ENCODE assay signal across 30 mouse cellular contexts in the genomic region with DNA sequence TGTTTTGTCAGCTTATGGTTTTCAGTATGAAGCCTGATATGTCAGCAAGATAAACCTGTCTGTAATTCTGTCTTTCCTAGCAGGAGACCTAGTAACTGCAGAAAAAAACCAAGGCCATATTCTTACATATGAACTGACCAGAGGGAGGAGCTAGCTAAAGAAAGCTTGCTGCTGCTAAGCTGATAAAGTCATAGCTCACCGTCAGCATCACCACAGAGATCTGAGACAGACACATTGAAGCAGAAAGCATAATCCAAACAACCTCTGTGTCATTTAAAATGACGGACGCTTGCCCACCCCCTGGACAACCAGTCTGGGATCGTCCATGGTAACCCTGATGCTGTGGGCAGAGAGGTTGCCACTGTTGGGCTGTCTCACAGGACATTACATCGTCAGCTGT. TPM values are rescaled to one million over a fixed set of nuclear protein-coding genes. Genes with fewer than 3 reads are reported as not detected.
DNase-seq lines count a peak whose midpoint lies in the region; ATAC-seq and TF ChIP-seq lines count a peak whose summit lies in the region.
"Had no signal": no experiment of that assay in that cellular context is flagged by ENCODE, and none has a peak within 500 bp of the region (broad histone marks: within the 10 kb centered on the region; RNA-seq: fewer than 3 reads in every experiment).

No protein-coding gene starts in this region.

- H3K4me2 ChIP-seq in liver, embryonic 12.5 days, result no peak overlapping the region
- H3K4me2 ChIP-seq in liver, postnatal 0 days (ENCODE audit: low read depth, low read length), result no peak overlapping the region
- H3K4me2 ChIP-seq: embryonic facial prominence, embryonic 15.5 days; forebrain, embryonic 15.5 days; lung, embryonic 14.5 days; midbrain, embryonic 12.5 days had no signal

- H3K9me3 ChIP-seq in liver, embryonic 12.5 days (replicated peaks), result no peaks in the 10 kb centered on the region
- H3K9me3 ChIP-seq in liver, postnatal 0 days (ENCODE audit: low read length), result no peaks in the 10 kb centered on the region
- H3K9me3 ChIP-seq: embryonic facial prominence, embryonic 10.5 days; embryonic facial prominence, embryonic 15.5 days; forebrain, embryonic 10.5 days; forebrain, embryonic 15.5 days; midbrain, embryonic 12.5 days had no signal

- H3K9ac ChIP-seq in liver, embryonic 12.5 days, result no peak overlapping the region
- H3K9ac ChIP-seq in liver, postnatal 0 days (replicated peaks), result no peak overlapping the region
- H3K9ac ChIP-seq: embryonic facial prominence, embryonic 15.5 days; forebrain, embryonic 15.5 days; lung, embryonic 14.5 days; midbrain, embryonic 12.5 days had no signal

- no peak for TF ChIP-seq CTCF in bone marrow, adult 2 months (IDR thresholded peaks at IDR 0.05; ENCODE audit: control insufficient read depth, insufficient read depth, low read length)
- no peak for TF ChIP-seq CTCF in liver, postnatal 0 days (IDR thresholded peaks at IDR 0.05; ENCODE audit: low read depth)

- H3K4me1 ChIP-seq in bone marrow, adult 2 months (ENCODE audit: control insufficient read depth, insufficient read depth, low read length), result no peaks in the 10 kb centered on the region; the same call in 1 of the 2 replicates
- peaks cover 56% of the 10 kb centered on the region for H3K4me1 ChIP-seq in liver, embryonic 12.5 days
- peaks cover 11% of the 10 kb centered on the region for H3K4me1 ChIP-seq in liver, postnatal 0 days (ENCODE audit: insufficient read depth)
- H3K4me1 ChIP-seq: embryonic facial prominence, embryonic 10.5 days; embryonic facial prominence, embryonic 15.5 days; forebrain, embryonic 10.5 days; forebrain, embryonic 15.5 days; midbrain, embryonic 12.5 days had no signal

- 68% methylated on average over 5 of the region's 5 CpGs for WGBS in bone marrow, adult 2 months
- WGBS in liver, embryonic 12.5 days (ENCODE audit: insufficient replicate concordance), result 35% methylated on average over 5 of the region's 5 CpGs
- WGBS in liver, postnatal 0 days (ENCODE audit: insufficient replicate concordance), result 58% methylated on average over 5 of the region's 5 CpGs

- peak; percentile 58 for TF ChIP-seq EP300 in liver, postnatal 0 days (IDR thresholded peaks at IDR 0.05; ENCODE audit: low read depth)

- peak; percentile 35 for DNase-seq in c-Kit-positive CD71-positive TER-119-positive erythroid progenitor cells, embryonic 14.5 days (ENCODE audit: low spot score)
- no peak for DNase-seq in liver, postnatal 0 days
- DNase-seq in urinary bladder, postnatal 36 days (ENCODE audit: low spot score in 2 of 2), result no peak
- DNase-seq in thymus, postnatal 4 days, result no peak
- DNase-seq in adrenal gland, postnatal 14 days, result no peak
- DNase-seq: adrenal gland, adult 2 months; B cell, adult 2 months; cerebellum, adult 18-20 months; cerebellum, postnatal 14 days; heart, postnatal 14 days; kidney, adult 18-20 months; kidney, postnatal 36 days; left cerebral cortex, postnatal 4 days; lung, embryonic 14.5 days; lung, postnatal 14 days; retina, postnatal 1 day; right cerebral cortex, postnatal 25 days; spleen, adult 18-20 months; thymus, adult 18-20 months; thymus, postnatal 25 days had no signal

- 0 out of 2 replicates have a peak overlapping the region, but pooled peaks have one; percentile 23 for H3K27ac ChIP-seq in bone marrow, adult 2 months (ENCODE audit: control insufficient read depth, insufficient read depth, low read depth, low read length, poor library complexity)
- peak overlapping the region; percentile 50; the same call in 1 of the 2 replicates for H3K27ac ChIP-seq in liver, embryonic 12.5 days
- no peak overlapping the region for H3K27ac ChIP-seq in liver, postnatal 0 days (ENCODE audit: low read depth)
- H3K27ac ChIP-seq: embryonic facial prominence, embryonic 10.5 days; embryonic facial prominence, embryonic 15.5 days; forebrain, embryonic 10.5 days; forebrain, embryonic 15.5 days; layer of hippocampus, adult 2 months; midbrain, embryonic 12.5 days had no signal

- no peaks in the 10 kb centered on the region for H3K27me3 ChIP-seq in liver, embryonic 12.5 days (replicated peaks)
- H3K27me3 ChIP-seq in liver, postnatal 0 days (ENCODE audit: insufficient read depth, low read length), result no peaks in the 10 kb centered on the region
- H3K27me3 ChIP-seq: embryonic facial prominence, embryonic 15.5 days; forebrain, embryonic 15.5 days; midbrain, embryonic 12.5 days had no signal

- H3K36me3 ChIP-seq in liver, embryonic 12.5 days, result no peaks in the 10 kb centered on the region
- no peaks in the 10 kb centered on the region for H3K36me3 ChIP-seq in liver, postnatal 0 days (replicated peaks; ENCODE audit: insufficient read depth, low read length)
- H3K36me3 ChIP-seq: embryonic facial prominence, embryonic 10.5 days; embryonic facial prominence, embryonic 15.5 days; forebrain, embryonic 10.5 days; forebrain, embryonic 15.5 days; midbrain, embryonic 12.5 days had no signal

- no peak for TF ChIP-seq POLR2A in bone marrow, adult 2 months (IDR thresholded peaks at IDR 0.05; ENCODE audit: borderline replicate concordance, control insufficient read depth, low read depth, low read length)

- peak; percentile 45 for ATAC-seq in liver, embryonic 12.5 days
- peak; percentile 56 for ATAC-seq in liver, postnatal 0 days
- ATAC-seq: activated CD4-positive, CD25-positive, alpha-beta regulatory T cell, adult 4 months; forebrain, embryonic 15.5 days; hindbrain, embryonic 16.5 days had no signal

- H3K4me3 ChIP-seq in bone marrow, adult 2 months (replicated peaks; ENCODE audit: control insufficient read depth, low read depth, low read length), result no peak overlapping the region
- H3K4me3 ChIP-seq in liver, embryonic 12.5 days, result no peak overlapping the region
- H3K4me3 ChIP-seq in liver, postnatal 0 days (ENCODE audit: low read depth, low read length), result no peak overlapping the region
- H3K4me3 ChIP-seq: embryonic facial prominence, embryonic 10.5 days; embryonic facial prominence, embryonic 15.5 days; forebrain, embryonic 10.5 days; forebrain, embryonic 15.5 days; layer of hippocampus, adult 2 months; midbrain, embryonic 12.5 days had no signal

RNA-seq across cellular contexts. Expression of gene Smarca5, which starts 56.7 kb away (rescaled TPM):
- 29.1 and 31.8 TPM in 2 replicates for polyA plus RNA-seq in bone marrow, adult 2 months (2011; ENCODE audit: insufficient read depth, insufficient read length, low replicate concordance, missing spikeins)
- polyA plus RNA-seq in liver, embryonic 12.5 days (2016; fragmentation: Nextera tagmentation; extraction: Ambion mirVana), result 98.2 and 104 TPM in 2 replicates
- polyA plus RNA-seq in liver, postnatal 0 days (2015; fragmentation: Nextera tagmentation; extraction: Ambion mirVana), result 25.3 and 25.4 TPM in 2 replicates
- total RNA-seq in adrenal gland, postnatal 14 days (2021), result 69.8 and 71.7 TPM in 2 replicates
